Mouse (Mus musculus): ENCODE results near the gene Scrt2.
A peak's percentile ranks its signal among the peaks of the same experiment; 100 is the strongest.

Scrt2 gene

GRCm38 (mm10) chr2:152105318-152106224 is 24.2 kb downstream of the Scrt2 start, which contains the start of gene Srxn1:
TSS of gene Srxn1 (plus strand) at chr2:152105516.
- DNase-seq (ENCODE audit: low read depth, low spot score): peak; percentile 76

GRCm38 (mm10) chr2:152106225-152106595 is 24.9 kb downstream of the Scrt2 start:
- DNase-seq (ENCODE audit: low read depth, low spot score): no peak

- no peak for DNase-seq (ENCODE audit: low read depth, low spot score)
These were observed 25.3 kb downstream of the Scrt2 start for GRCm38 (mm10) chr2:152106597-152106996.

- DNase-seq (ENCODE audit: low read depth, low spot score): no peak
These were observed 27.4 kb downstream of the Scrt2 start for GRCm38 (mm10) chr2:152108702-152109101.

- no peak for DNase-seq (ENCODE audit: low read depth, low spot score)
These were observed 28.1 kb downstream of the Scrt2 start for GRCm38 (mm10) chr2:152109386-152109785.

GRCm38 (mm10) chr2:152111311-152111710 is 30.0 kb downstream of the Scrt2 start:
- no peak for DNase-seq (ENCODE audit: low read depth, low spot score)

GRCm38 (mm10) chr2:152111920-152112319 is 30.6 kb downstream of the Scrt2 start:
- DNase-seq (ENCODE audit: low read depth, low spot score): peak; percentile 96

- DNase-seq (ENCODE audit: low read depth, low spot score): no peak
These were observed 31.2 kb downstream of the Scrt2 start for GRCm38 (mm10) chr2:152112490-152112889.

GRCm38 (mm10) chr2:152112970-152113369 is 31.6 kb downstream of the Scrt2 start:
- DNase-seq (ENCODE audit: low read depth, low spot score): no peak

- peak; percentile 67 for DNase-seq (ENCODE audit: low read depth, low spot score)
These were observed 33.0 kb downstream of the Scrt2 start for GRCm38 (mm10) chr2:152114057-152114975.

GRCm38 (mm10) chr2:152117694-152118093 is 36.4 kb downstream of the Scrt2 start:
- no peak for DNase-seq (ENCODE audit: low read depth, low spot score)

GRCm38 (mm10) chr2:152119228-152119865 is 38.0 kb downstream of the Scrt2 start:
- no peak for DNase-seq (ENCODE audit: low read depth, low spot score)

GRCm38 (mm10) chr2:152122896-152123295 is 41.6 kb downstream of the Scrt2 start:
- no peak for DNase-seq (ENCODE audit: low read depth, low spot score)

- no peak for DNase-seq (ENCODE audit: low read depth, low spot score)
These were observed 47.3 kb downstream of the Scrt2 start for GRCm38 (mm10) chr2:152128597-152128996.

- DNase-seq (ENCODE audit: low read depth, low spot score): no peak
These were observed 48.4 kb downstream of the Scrt2 start for GRCm38 (mm10) chr2:152129778-152130177.

- no peak for DNase-seq (ENCODE audit: low read depth, low spot score)
These were observed 50.7 kb downstream of the Scrt2 start for GRCm38 (mm10) chr2:152132016-152132415.

GRCm38 (mm10) chr2:152132691-152133090 is 51.4 kb downstream of the Scrt2 start:
- no peak for DNase-seq (ENCODE audit: low read depth, low spot score)

- DNase-seq (ENCODE audit: low read depth, low spot score): no peak
These were observed 58.1 kb downstream of the Scrt2 start for GRCm38 (mm10) chr2:152139191-152139987.

GRCm38 (mm10) chr2:152140941-152141340 is 59.6 kb downstream of the Scrt2 start:
- DNase-seq (ENCODE audit: low read depth, low spot score): no peak

- no peak for DNase-seq (ENCODE audit: low read depth, low spot score)
These were observed 60.2 kb downstream of the Scrt2 start for GRCm38 (mm10) chr2:152141491-152141890.

- DNase-seq (ENCODE audit: low read depth, low spot score): peak; percentile 85
These were observed 60.7 kb downstream of the Scrt2 start for GRCm38 (mm10) chr2:152142046-152142445.
